Mouse (Mus musculus) kidney, embryonic 14.5 days (tissue): ENCODE data around the gene Gipc1. TPM values are rescaled to one million over a fixed set of nuclear protein-coding genes. Genes with fewer than 3 reads are reported as not detected.

ENCODE experiments used
- ATAC-seq: fragments of 200-750 bp; cut with Nextera tagmentation; 2 replicates; pipeline ENCODE4 v1.8.0; 2017; ENCODE audit warnings: moderate number of reproducible peaks, mild to moderate bottlenecking, moderate TSS enrichment, moderate library complexity; ENCODE audit not compliant: low FRiP score, low TSS enrichment
- H3K27ac ChIP-seq: fragments of 300-500 bp; sonication (generic); 2 replicates; pipeline ENCODE4 v1.5.1; 2014; ENCODE audit warnings: low read depth, mild to moderate bottlenecking, low read length, moderate library complexity, mixed read lengths
- H3K27me3 ChIP-seq: fragments of 300-500 bp; sonication (generic); 2 replicates; pipeline ENCODE4 v1.6.1; 2014; ENCODE audit warnings: mild to moderate bottlenecking, low read length; ENCODE audit not compliant: control insufficient read depth, insufficient read depth
- H3K36me3 ChIP-seq: fragments of 300-500 bp; sonication (generic); 2 replicates; pipeline ENCODE4 v1.6.1; 2014; ENCODE audit warnings: low read length, mixed read lengths; ENCODE audit not compliant: control insufficient read depth, insufficient read depth
- H3K4me1 ChIP-seq: fragments of 300-500 bp; sonication (generic); 2 replicates; pipeline ENCODE4 v1.6.1; 2014; ENCODE audit warnings: low read length, mixed read lengths; ENCODE audit not compliant: control insufficient read depth, insufficient read depth
- H3K4me2 ChIP-seq: fragments of 300-500 bp; sonication (generic); replicated peaks from 2 replicates; pipeline ENCODE4 v1.6.1; 2014; ENCODE audit warnings: low read depth, mild to moderate bottlenecking, low read length
- H3K4me3 ChIP-seq: fragments of 300-500 bp; sonication (generic); 2 replicates; pipeline ENCODE4 v1.5.1; 2014; ENCODE audit warnings: mild to moderate bottlenecking, low read length
- H3K9ac ChIP-seq: fragments of 300-500 bp; sonication (generic); 2 replicates; pipeline ENCODE4 v1.6.1; 2014; ENCODE audit warnings: low read depth, mild to moderate bottlenecking, low read length, moderate library complexity
- H3K9me3 ChIP-seq: fragments of 300-500 bp; sonication (generic); 2 replicates; pipeline ENCODE4 v1.6.1; 2016; ENCODE audit warnings: low read length; ENCODE audit not compliant: control insufficient read depth
- WGBS: fragments of 180-500 bp; shearing (Covaris S2); extraction: QIAGEN DNeasy Blood & Tissue Kit; methylation state at CpG from one replicate; pipeline ENCODE4 v1.1.7; 2014; 5-methylcytosine and 5-hydroxymethylcytosine counted together
- polyA plus RNA-seq: library from polyadenylated mRNA; unstranded; fragments of >200 nt; fragmentation: Nextera tagmentation; extraction: Ambion mirVana; gene quantifications from 2 replicates; pipeline ENCODE4 v1.2.1, GENCODE M21; 2014

The Gipc1 gene
- polyA plus RNA-seq, 1 experiment from 2014 or later: 210 TPM

DNA sequence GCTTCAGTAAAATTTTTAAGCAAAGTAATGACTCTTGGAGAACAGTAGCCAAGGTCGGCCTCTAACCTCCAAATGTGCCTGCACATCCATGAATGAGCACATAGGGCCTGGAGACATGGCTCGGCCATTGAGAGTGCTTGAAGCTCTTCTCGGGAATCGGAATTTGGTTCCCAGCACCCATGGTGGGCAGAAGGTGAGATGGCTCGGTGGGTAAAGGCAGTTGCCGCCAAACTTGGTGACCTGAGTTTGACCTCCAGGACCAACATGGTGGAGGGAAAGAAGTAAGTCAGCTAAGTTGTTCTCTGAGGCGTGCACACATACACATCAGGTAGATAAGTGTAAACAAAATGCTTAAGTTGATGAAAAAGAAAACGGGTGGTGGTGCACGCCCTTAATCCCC is 3.6 kb downstream of the Gipc1 start:
- H3K9ac ChIP-seq: no peak overlapping the region
- H3K27ac ChIP-seq: no peak overlapping the region
- peaks cover 10% of the 10 kb centered on the region; the same call in 1 of the 2 replicates for H3K36me3 ChIP-seq
- WGBS: 95% methylated on average over 9 of the region's 9 CpGs
- ATAC-seq: no peak
- H3K4me1 ChIP-seq: peaks cover 24% of the 10 kb centered on the region
- no peaks in the 10 kb centered on the region for H3K27me3 ChIP-seq
- H3K9me3 ChIP-seq: peaks cover 3% of the 10 kb centered on the region; the same call in 1 of the 2 replicates
- no peak overlapping the region for H3K4me2 ChIP-seq
- H3K4me3 ChIP-seq: no peak overlapping the region

DNA sequence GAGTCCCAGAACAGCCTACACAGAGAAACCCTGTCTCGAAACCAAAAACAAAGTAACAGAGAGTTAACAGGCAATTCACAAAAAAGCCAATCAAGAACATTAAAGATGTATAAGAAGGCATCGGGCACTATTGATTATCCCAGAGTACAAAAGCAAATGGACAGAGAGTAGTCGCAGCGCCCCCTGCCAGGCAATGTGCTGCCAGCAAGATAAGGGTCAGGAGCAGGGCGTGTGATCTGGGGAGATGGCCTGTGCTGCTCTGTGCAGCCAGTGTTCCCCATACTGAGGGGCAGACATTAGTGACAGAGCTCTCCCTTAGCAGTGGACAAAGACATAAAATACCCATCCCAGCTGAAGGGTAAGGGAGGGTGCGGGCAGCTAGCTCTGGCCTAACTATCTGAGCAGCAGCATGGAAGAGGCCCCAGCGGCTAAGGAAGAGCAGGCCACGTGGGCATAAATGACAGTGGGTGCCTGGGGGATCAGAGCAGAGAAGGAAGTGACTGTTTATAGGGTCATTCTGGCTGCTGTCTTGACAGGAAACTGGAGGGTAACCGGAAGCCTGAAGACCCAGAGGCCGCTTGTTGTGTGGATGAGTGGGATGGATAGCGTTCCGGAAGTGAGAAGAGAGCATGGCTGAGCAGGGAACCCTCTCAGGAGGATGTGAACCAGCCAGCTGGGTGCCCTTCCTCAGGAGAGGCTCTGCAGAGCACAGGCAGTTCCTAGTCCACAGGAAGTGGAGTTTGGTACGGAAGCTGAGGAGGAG is 4.2 kb downstream of the Gipc1 start:
- no peak overlapping the region for H3K9ac ChIP-seq
- H3K36me3 ChIP-seq: peaks cover 10% of the 10 kb centered on the region; the same call in 1 of the 2 replicates
- no peaks in the 10 kb centered on the region for H3K9me3 ChIP-seq
- no peak for ATAC-seq
- no peak overlapping the region for H3K4me3 ChIP-seq
- H3K27ac ChIP-seq: no peak overlapping the region
- no peak overlapping the region for H3K4me2 ChIP-seq
- 73% methylated on average over 13 of the region's 13 CpGs for WGBS
- peaks cover 30% of the 10 kb centered on the region for H3K4me1 ChIP-seq
- no peaks in the 10 kb centered on the region for H3K27me3 ChIP-seq

DNA sequence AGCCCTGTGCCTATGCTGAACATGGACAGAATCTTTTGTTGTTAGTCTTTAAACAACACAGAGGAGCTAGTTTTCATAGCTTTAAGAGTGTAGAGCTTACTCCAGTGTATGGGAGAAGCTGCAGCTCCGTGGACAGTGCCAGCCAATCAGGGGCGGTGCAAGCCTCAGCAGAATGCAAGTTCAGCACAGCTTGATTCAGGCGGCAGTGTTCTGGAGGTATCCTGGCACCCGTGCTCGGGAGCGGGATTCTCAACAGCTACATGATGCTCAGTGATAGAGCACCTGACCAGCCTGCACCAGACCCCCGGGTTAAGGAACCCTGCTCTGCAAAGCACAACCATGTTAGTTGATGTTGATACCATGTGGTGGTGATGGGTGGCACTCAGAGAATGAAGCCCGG is 8.1 kb downstream of the Gipc1 start:
- Histone ChIP-seq H3K4me1 (peaks cover 46% of the 10 kb centered on the region), H3K27ac (peak overlapping the region; percentile 77), H3K9me3 (no peaks in the 10 kb centered on the region), H3K4me2 (peak overlapping the region; percentile 36), H3K36me3 (peaks cover 22% of the 10 kb centered on the region; the same call in 1 of the 2 replicates), H3K27me3 (no peaks in the 10 kb centered on the region), H3K4me3 (no peak overlapping the region; the same call in 1 of the 2 replicates), H3K9ac (no peak overlapping the region)
- WGBS: 7% methylated on average over 8 of the region's 8 CpGs
- 0 out of 2 replicates have a peak, but pooled peaks have one; percentile 0 for ATAC-seq

DNA sequence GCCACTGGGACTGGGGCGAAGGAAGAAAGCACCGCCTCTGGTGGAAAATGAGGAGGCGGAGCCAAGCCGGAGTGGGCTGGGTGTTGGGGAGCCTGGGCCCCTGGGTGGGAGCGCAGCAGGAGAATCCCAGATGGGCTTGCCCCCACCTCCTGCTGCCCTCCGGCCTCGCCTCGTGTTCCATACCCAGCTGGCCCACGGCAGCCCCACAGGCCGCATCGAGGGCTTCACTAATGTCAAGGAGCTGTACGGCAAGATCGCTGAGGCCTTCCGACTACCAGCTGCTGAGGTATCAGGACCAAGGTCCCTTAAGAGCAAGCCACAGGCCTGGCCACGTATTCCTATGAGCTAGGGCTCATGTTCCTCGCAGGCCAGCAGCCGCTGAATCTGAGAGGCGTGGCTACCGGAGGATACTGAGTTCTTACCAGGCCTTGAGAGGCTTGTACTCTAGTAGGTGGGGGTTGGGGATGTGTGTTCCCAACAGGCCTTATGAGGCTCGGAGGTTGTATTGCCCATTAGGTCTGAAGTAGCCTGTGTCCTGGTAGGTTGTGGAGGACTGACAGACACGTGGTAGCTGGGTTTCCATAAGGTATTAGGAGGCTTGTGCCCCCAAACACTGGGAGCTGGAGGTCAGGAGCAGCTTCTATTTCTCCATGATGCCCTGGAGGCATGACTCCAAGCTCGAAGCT is 8.7 kb downstream of the Gipc1 start:
- peak overlapping the region; percentile 77 for H3K27ac ChIP-seq
- ATAC-seq: peak; percentile 13; the same call in 1 of the 2 replicates
- peak overlapping the region; percentile 12; the same call in 1 of the 2 replicates for H3K4me3 ChIP-seq
- H3K36me3 ChIP-seq: peaks cover 22% of the 10 kb centered on the region; the same call in 1 of the 2 replicates
- H3K9me3 ChIP-seq: no peaks in the 10 kb centered on the region
- peaks cover 51% of the 10 kb centered on the region for H3K4me1 ChIP-seq
- H3K9ac ChIP-seq: peak overlapping the region; percentile 40; the same call in 1 of the 2 replicates
- 9% methylated on average over 22 of the region's 22 CpGs for WGBS
- peak overlapping the region; percentile 36 for H3K4me2 ChIP-seq
- H3K27me3 ChIP-seq: no peaks in the 10 kb centered on the region

GRCm38 (mm10) chr8:83662421-83662826 is 9.9 kb downstream of the Gipc1 start:
- no peak overlapping the region for H3K4me3 ChIP-seq
- H3K9ac ChIP-seq: no peak overlapping the region
- H3K4me2 ChIP-seq: no peak overlapping the region
- 7% methylated on average over 4 of the region's 4 CpGs for WGBS
- H3K9me3 ChIP-seq: no peaks in the 10 kb centered on the region
- peak; percentile 61 for ATAC-seq
- H3K36me3 ChIP-seq: peaks cover 17% of the 10 kb centered on the region; the same call in 1 of the 2 replicates
- no peaks in the 10 kb centered on the region for H3K27me3 ChIP-seq
- H3K27ac ChIP-seq: peak overlapping the region; percentile 77; the same call in 1 of the 2 replicates
- H3K4me1 ChIP-seq: peaks cover 64% of the 10 kb centered on the region

DNA sequence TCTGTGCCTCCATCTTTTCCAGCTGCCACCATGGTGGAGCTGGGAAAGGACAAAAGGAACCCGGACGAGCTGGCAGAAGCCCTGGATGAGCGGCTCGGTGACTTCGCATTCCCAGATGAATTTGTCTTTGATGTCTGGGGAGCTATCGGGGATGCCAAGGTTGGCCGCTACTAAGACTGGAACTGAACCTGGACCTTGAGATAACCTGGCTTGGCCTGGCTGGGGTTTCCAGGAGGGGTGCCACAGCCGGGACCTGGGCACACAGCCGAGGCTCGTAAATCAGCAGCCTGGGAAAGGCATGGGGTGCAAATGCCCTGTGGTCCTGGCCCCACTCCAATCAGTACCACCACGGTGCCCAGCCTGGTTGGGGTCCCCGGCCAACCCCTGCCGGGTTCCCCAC is 11.6 kb downstream of the Gipc1 start:
- H3K36me3 ChIP-seq: peaks cover 12% of the 10 kb centered on the region; the same call in 1 of the 2 replicates
- no peak overlapping the region for H3K9ac ChIP-seq
- no peak for ATAC-seq
- no peak overlapping the region for H3K4me2 ChIP-seq
- H3K27ac ChIP-seq: no peak overlapping the region
- no peaks in the 10 kb centered on the region for H3K27me3 ChIP-seq
- H3K4me1 ChIP-seq: peaks cover 73% of the 10 kb centered on the region
- 86% methylated on average over 13 of the region's 13 CpGs for WGBS
- H3K4me3 ChIP-seq: no peak overlapping the region
- H3K9me3 ChIP-seq: no peaks in the 10 kb centered on the region

DNA sequence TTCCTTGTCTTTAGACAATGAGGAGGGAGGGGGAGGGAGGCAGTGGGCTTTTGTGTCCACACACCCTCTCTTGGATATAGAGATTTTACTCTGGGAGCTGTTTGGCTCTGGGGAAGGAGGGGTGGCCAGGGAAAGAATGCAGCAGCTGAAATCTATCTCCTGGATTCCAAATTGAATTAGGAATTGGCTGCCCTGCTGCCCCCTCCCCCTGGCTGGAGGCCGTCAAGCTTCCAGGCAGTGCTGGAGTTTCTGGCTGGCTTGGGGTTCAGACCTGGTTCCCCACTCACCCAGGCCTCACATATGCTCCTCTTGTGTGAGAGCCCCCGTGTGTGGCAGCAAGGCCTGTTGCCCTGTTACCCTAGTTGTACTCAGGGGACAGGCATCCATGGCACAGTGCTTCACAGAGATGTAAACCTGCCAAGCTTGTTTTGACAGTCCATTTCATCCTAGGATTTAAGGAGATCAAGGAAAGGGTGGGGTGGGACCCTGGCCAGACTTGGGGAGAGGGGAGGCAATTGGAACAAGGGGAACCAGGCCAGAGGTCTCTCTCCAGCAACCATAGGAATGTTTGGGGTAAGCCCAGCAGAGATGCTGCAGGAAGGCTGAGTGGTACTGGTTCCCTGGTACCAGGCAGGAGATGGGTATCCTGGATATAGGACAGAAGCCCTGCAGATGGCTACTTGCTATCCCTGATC is 12.6 kb downstream of the Gipc1 start:
- Histone ChIP-seq H3K4me1 (peaks cover 70% of the 10 kb centered on the region), H3K4me3 (no peak overlapping the region), H3K4me2 (no peak overlapping the region), H3K9ac (peak overlapping the region; percentile 34; the same call in 1 of the 2 replicates), H3K27me3 (no peaks in the 10 kb centered on the region), H3K36me3 (peaks cover 15% of the 10 kb centered on the region), H3K27ac (peak overlapping the region; percentile 76; the same call in 1 of the 2 replicates), H3K9me3 (no peaks in the 10 kb centered on the region)
- WGBS: 18% methylated on average over 2 of the region's 2 CpGs
- ATAC-seq: no peak

GRCm38 (mm10) chr8:83665969-83666865 is 13.7 kb downstream of the Gipc1 start, which contains the start of gene Ptger1:
Gene Ptger1 (plus strand): TSS chr8:83666678.
- Histone ChIP-seq H3K4me1 (peaks cover 58% of the 10 kb centered on the region), H3K36me3 (peaks cover 27% of the 10 kb centered on the region), H3K9ac (peak within 1 kb of the TSS; percentile 31; the same call in 1 of the 2 replicates), H3K4me2 (peak within 1 kb of the TSS; percentile 19), H3K27ac (peak within 1 kb of the TSS; percentile 76), H3K9me3 (no peaks in the 10 kb centered on the region), H3K4me3 (no peak within 1 kb of the TSS), H3K27me3 (no peaks in the 10 kb centered on the region)
- ATAC-seq: peak; percentile 8
- 14% methylated on average over 14 of the region's 14 CpGs for WGBS
